Mouse (Mus musculus): Measurements from ENCODE around the gene Pfn1. TPM values are rescaled to one million over a fixed set of nuclear protein-coding genes. Genes with fewer than 3 reads are reported as not detected.

Gene Pfn1
- total and polyA plus RNA-seq, 2 experiments from 2014 or later, result 486 to 600 TPM

DNA sequence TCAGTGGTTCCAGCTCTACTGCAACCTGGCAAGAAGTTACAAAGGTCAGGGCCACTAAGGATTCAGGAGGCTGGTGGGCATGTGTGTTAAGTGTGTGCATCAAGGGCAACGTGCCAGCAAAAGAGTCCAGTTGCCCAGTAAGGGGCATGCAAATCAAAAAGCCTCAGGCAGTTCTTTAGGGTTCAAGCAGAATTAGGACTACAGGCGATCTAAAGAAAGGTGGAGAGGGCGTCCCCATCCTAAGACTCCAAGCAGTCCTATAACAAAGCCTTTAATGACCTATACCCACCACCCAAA is 8.2 kb downstream of the Pfn1 start:
- Histone ChIP-seq H3K9ac (replicated peaks; ENCODE audit: low read length, poor library complexity, severe bottlenecking) (peak overlapping the region; percentile 87), H3K4me1 (ENCODE audit: insufficient read depth, low read length) (peaks cover 10% of the 10 kb centered on the region; the same call in 1 of the 2 replicates), H3K36me3 (ENCODE audit: insufficient read depth, low read length) (peaks cover 36% of the 10 kb centered on the region), H3K27ac (ENCODE audit: low read depth, low read length) (peak overlapping the region; percentile 93), H3K4me3 (ENCODE audit: low read depth, low read length) (peak overlapping the region; percentile 79), H3K4me2 (ENCODE audit: low read depth, low read length, poor library complexity, severe bottlenecking) (peak overlapping the region; percentile 71), H3K27me3 (ENCODE audit: insufficient read depth, low read length) (no peaks in the 10 kb centered on the region), H3K9me3 (ENCODE audit: low read length) (no peaks in the 10 kb centered on the region)
- 16% methylated on average over 3 of the region's 3 CpGs for WGBS
- DNase-seq (ENCODE audit: low spot score), result no peak
- ATAC-seq (ENCODE audit: low FRiP score), result 0 out of 2 replicates have a peak, but pooled peaks have one; percentile 1
- TF ChIP-seq CTCF (IDR thresholded peaks at IDR 0.05), result no peak

DNA sequence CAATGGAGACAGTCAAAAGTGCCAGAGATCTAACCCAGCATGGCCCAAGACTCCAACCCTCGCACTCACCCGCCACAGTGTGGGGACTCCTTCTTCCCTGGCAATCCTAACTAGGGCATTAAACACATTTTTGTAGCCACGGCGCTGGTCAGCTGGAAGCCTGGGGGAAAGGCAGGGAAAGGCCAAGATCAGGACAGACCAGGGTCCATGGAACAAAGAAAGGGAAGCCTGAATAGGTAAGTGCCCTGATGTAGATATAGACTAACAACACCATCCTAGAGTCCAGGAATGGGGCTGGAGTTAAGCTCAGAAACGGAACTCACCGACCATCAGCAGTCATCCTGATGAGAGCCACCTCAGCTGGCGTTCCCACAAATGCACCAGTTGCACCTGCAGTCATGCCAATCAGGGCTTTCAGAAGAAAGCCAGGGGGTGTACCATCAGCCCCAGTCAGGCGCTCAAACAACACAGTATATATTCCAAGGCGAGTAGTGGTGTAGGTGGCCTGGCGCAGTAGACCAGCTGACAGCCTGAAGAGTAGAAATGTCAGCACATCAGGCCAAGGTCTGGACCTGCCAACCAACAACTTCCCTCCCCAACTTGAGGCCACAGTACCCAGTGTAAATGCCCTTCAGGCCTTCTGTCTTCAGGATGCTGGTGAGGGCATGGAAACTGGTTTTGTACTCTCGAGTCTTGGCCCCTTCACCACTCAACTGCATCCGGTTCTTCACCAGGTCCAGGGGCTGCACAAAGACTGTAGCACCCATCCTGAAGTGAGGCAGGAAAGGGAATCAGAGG is 8.8 kb downstream of the Pfn1 start:
- DNase-seq (ENCODE audit: low spot score) (no peak), ATAC-seq (ENCODE audit: low FRiP score) (no peak)
- H3K4me1 ChIP-seq (ENCODE audit: insufficient read depth, low read length), result peaks cover 10% of the 10 kb centered on the region; the same call in 1 of the 2 replicates
- H3K9me3 ChIP-seq (ENCODE audit: low read length), result no peaks in the 10 kb centered on the region
- peak overlapping the region; percentile 79 for H3K4me3 ChIP-seq (ENCODE audit: low read depth, low read length)
- peak overlapping the region; percentile 93 for H3K27ac ChIP-seq (ENCODE audit: low read depth, low read length)
- peak overlapping the region; percentile 71 for H3K4me2 ChIP-seq (ENCODE audit: low read depth, low read length, poor library complexity, severe bottlenecking)
- peak overlapping the region; percentile 87; the same call in 1 of the 2 replicates for H3K9ac ChIP-seq (replicated peaks; ENCODE audit: low read length, poor library complexity, severe bottlenecking)
- H3K27me3 ChIP-seq (ENCODE audit: insufficient read depth, low read length), result no peaks in the 10 kb centered on the region
- TF ChIP-seq CTCF (IDR thresholded peaks at IDR 0.05), result no peak
- 91% methylated on average over 12 of the region's 12 CpGs for WGBS
- H3K36me3 ChIP-seq (ENCODE audit: insufficient read depth, low read length), result peaks cover 30% of the 10 kb centered on the region

DNA sequence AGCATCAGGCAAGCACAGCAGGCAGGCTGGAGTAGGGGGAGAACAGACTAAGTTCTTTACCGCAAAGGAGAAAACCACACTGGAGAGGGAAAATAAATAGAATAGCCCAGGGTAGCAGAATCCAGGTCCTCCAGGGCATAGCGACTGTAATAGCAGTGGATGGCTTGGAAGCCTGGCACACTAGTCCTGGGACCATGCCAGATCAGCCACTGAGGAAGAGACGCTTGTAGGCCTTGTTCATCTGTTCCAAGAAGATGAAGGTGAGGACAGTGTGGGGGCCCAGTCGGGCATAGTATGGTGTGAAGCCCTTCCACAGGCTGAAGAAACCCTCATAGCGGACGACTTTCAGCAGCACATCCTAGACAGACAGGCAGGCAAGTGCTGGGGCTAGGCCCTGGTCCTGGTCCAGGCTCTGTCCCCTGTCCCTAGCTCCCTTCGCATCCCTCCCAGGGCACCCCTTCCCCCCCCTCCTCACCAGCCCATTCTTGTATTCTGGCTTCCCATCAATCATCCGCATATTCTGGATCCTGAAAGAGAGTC is 9.8 kb downstream of the Pfn1 start:
- ATAC-seq (ENCODE audit: low FRiP score) (no peak), DNase-seq (ENCODE audit: low spot score) (no peak)
- Histone ChIP-seq H3K27ac (ENCODE audit: low read depth, low read length) (no peak overlapping the region), H3K4me2 (ENCODE audit: low read depth, low read length, poor library complexity, severe bottlenecking) (no peak overlapping the region), H3K9ac (replicated peaks; ENCODE audit: low read length, poor library complexity, severe bottlenecking) (no peak overlapping the region), H3K36me3 (ENCODE audit: insufficient read depth, low read length) (peaks cover 22% of the 10 kb centered on the region), H3K4me3 (ENCODE audit: low read depth, low read length) (no peak overlapping the region), H3K4me1 (ENCODE audit: insufficient read depth, low read length) (peaks cover 10% of the 10 kb centered on the region; the same call in 1 of the 2 replicates), H3K27me3 (ENCODE audit: insufficient read depth, low read length) (no peaks in the 10 kb centered on the region), H3K9me3 (ENCODE audit: low read length) (no peaks in the 10 kb centered on the region)
- 96% methylated on average over 8 of the region's 8 CpGs for WGBS
- TF ChIP-seq CTCF (IDR thresholded peaks at IDR 0.05), result no peak

DNA sequence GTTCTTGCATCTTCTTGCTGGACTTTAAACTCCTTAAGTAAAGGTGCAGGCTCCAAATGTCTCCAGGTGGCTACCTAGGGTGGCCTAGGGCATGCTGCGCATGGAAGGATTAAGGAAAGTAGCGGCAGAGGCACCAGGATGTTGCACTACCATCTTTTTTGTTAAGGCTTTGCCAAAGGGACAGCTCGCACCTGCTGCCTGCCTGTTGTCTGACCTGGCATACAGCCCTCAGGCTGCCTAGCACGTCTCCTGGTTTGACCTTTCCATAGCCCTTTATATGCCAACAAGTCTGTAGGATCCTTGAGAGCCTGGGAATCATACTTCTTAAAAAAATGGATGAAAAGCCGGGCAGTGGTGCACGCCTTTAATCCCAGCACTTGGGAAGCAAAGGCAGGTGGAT is 11.4 kb downstream of the Pfn1 start:
- TF ChIP-seq CTCF (IDR thresholded peaks at IDR 0.05), result no peak
- H3K4me1 ChIP-seq (ENCODE audit: insufficient read depth, low read length), result peaks cover 10% of the 10 kb centered on the region; the same call in 1 of the 2 replicates
- no peak overlapping the region for H3K4me3 ChIP-seq (ENCODE audit: low read depth, low read length)
- 95% methylated on average over 6 of the region's 6 CpGs for WGBS
- no peak overlapping the region for H3K9ac ChIP-seq (replicated peaks; ENCODE audit: low read length, poor library complexity, severe bottlenecking)
- peaks cover 11% of the 10 kb centered on the region for H3K36me3 ChIP-seq (ENCODE audit: insufficient read depth, low read length)
- ATAC-seq (ENCODE audit: low FRiP score), result no peak
- no peaks in the 10 kb centered on the region for H3K9me3 ChIP-seq (ENCODE audit: low read length)
- H3K27me3 ChIP-seq (ENCODE audit: insufficient read depth, low read length), result no peaks in the 10 kb centered on the region
- no peak for DNase-seq (ENCODE audit: low spot score)
- H3K27ac ChIP-seq (ENCODE audit: low read depth, low read length), result no peak overlapping the region
- no peak overlapping the region for H3K4me2 ChIP-seq (ENCODE audit: low read depth, low read length, poor library complexity, severe bottlenecking)

DNA sequence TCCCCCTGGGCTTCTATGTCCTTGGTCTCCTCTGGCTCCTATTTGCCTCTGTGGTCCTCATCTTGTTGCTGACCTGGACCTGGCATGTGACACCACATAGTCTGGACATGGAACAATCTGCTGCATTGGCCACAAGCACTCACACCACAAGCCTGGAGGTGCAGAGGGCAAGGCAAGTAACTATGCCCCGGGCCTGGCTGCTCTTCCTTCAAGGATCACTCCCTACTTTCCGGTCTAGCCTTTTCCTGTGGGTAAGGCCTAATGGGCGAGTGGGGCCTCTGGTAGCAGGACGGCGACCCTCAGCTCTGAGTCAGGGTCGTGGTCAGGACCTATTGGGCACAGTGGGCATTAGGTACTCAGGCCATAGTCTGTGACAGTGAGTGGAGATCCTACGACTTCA is 13.2 kb downstream of the Pfn1 start:
- Histone ChIP-seq H3K27me3 (ENCODE audit: insufficient read depth, low read length) (no peaks in the 10 kb centered on the region), H3K4me3 (ENCODE audit: low read depth, low read length) (no peak overlapping the region), H3K4me1 (ENCODE audit: insufficient read depth, low read length) (peaks cover 7% of the 10 kb centered on the region; the same call in 1 of the 2 replicates), H3K9ac (replicated peaks; ENCODE audit: low read length, poor library complexity, severe bottlenecking) (no peak overlapping the region), H3K27ac (ENCODE audit: low read depth, low read length) (no peak overlapping the region), H3K4me2 (ENCODE audit: low read depth, low read length, poor library complexity, severe bottlenecking) (no peak overlapping the region), H3K36me3 (ENCODE audit: insufficient read depth, low read length) (peaks cover 11% of the 10 kb centered on the region), H3K9me3 (ENCODE audit: low read length) (no peaks in the 10 kb centered on the region)
- 86% methylated on average over 7 of the region's 7 CpGs for WGBS
- ATAC-seq (ENCODE audit: low FRiP score) (no peak), DNase-seq (ENCODE audit: low spot score) (no peak)
- no peak for TF ChIP-seq CTCF (IDR thresholded peaks at IDR 0.05)

DNA sequence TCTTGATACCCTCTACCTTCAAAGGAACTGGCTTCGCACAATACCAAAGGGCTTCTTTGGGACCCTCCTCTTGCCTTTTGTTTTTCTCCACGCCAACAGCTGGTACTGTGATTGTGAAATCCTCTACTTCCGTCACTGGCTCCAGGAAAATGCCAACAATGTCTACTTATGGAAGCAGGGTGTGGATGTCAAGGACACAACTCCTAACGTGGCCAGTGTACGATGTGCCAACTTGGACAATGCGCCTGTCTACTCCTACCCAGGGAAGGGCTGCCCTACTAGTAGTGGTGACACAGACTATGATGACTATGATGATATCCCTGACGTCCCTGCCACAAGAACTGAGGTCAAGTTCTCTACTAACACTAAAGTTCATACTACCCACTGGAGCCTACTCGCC is 14.5 kb downstream of the Pfn1 start:
- Histone ChIP-seq H3K36me3 (ENCODE audit: insufficient read depth, low read length) (peaks cover 8% of the 10 kb centered on the region), H3K9me3 (ENCODE audit: low read length) (no peaks in the 10 kb centered on the region), H3K27ac (ENCODE audit: low read depth, low read length) (no peak overlapping the region), H3K27me3 (ENCODE audit: insufficient read depth, low read length) (no peaks in the 10 kb centered on the region), H3K9ac (replicated peaks; ENCODE audit: low read length, poor library complexity, severe bottlenecking) (no peak overlapping the region), H3K4me3 (ENCODE audit: low read depth, low read length) (no peak overlapping the region), H3K4me2 (ENCODE audit: low read depth, low read length, poor library complexity, severe bottlenecking) (no peak overlapping the region), H3K4me1 (ENCODE audit: insufficient read depth, low read length) (no peaks in the 10 kb centered on the region)
- ATAC-seq (ENCODE audit: low FRiP score) (no peak), DNase-seq (ENCODE audit: low spot score) (no peak)
- 85% methylated on average over 8 of the region's 8 CpGs for WGBS
- no peak for TF ChIP-seq CTCF (IDR thresholded peaks at IDR 0.05)

Measured in midbrain, postnatal 0 days (tissue).